Mouse (Mus musculus) large intestine, adult 2 months (tissue): ENCODE measurements around the gene Dst. TPM values are rescaled to one million over a fixed set of nuclear protein-coding genes. Genes with fewer than 3 reads are reported as not detected.
"Not testable (repeated sequence)": the region's sequence is repeated elsewhere in the genome, so short reads cannot be mapped to it uniquely, and the experiment has no call there.

Experiments
- DNase-seq: peaks from one replicate; pipeline ENCODE4 v3.0.0-alpha.2; 2012; ENCODE audit warnings: low read depth, low spot score
- WGBS: fragments of 180-500 bp; shearing (Covaris S2); methylation state at CpG from one replicate; pipeline ENCODE4 v1.1.7; 2018; 5-methylcytosine and 5-hydroxymethylcytosine counted together
- polyA plus RNA-seq: library from polyadenylated mRNA; depleted of rRNA; stranded (reverse); fragments of >200 nt; gene quantifications from 2 replicates; pipeline ENCODE4 v1.2.3, GENCODE M21; 2012

Gene Dst
- polyA plus RNA-seq, 1 experiment: 16.3 TPM

GRCm38 (mm10) chr1:34290321-34290720, 382.3 kb downstream of the Dst start:
- WGBS: 24% methylated on average over 12 of the region's 12 CpGs
- peak; percentile 24 for DNase-seq

GRCm38 (mm10) chr1:34293198-34293597, 385.2 kb downstream of the Dst start:
- 92% methylated on average over 14 of the region's 14 CpGs for WGBS
- DNase-seq: no peak

- no peak for DNase-seq
- 82% methylated on average over 9 of the region's 9 CpGs for WGBS
These were observed 389.6 kb downstream of the Dst start for GRCm38 (mm10) chr1:34297636-34298035.

- WGBS: 51% methylated on average over 18 of the region's 18 CpGs
- DNase-seq: peak; percentile 31
These were observed 390.7 kb downstream of the Dst start for GRCm38 (mm10) chr1:34298631-34299184.

GRCm38 (mm10) chr1:34299507-34299906, 391.5 kb downstream of the Dst start:
- 91% methylated on average over 13 of the region's 13 CpGs for WGBS

GRCm38 (mm10) chr1:34300309-34300980, 392.4 kb downstream of the Dst start:
- no peak for DNase-seq
- WGBS: 87% methylated on average over 13 of the region's 13 CpGs

More at GRCm38 (mm10) chr1:34299507-34299906, 391.5 kb downstream of the Dst start:
- no peak for DNase-seq

GRCm38 (mm10) chr1:34304227-34304626, 396.2 kb downstream of the Dst start:
- DNase-seq: no peak
- 73% methylated on average over 5 of the region's 5 CpGs for WGBS

- no peak for DNase-seq
These were observed 398.7 kb downstream of the Dst start for GRCm38 (mm10) chr1:34306741-34307140.

GRCm38 (mm10) chr1:34307191-34307590, 399.2 kb downstream of the Dst start:
- 93% methylated on average over 15 of the region's 15 CpGs for WGBS
- DNase-seq: no peak

More at GRCm38 (mm10) chr1:34306741-34307140, 398.7 kb downstream of the Dst start:
- 81% methylated on average over 2 of the region's 2 CpGs for WGBS

GRCm38 (mm10) chr1:34308841-34309240, 400.8 kb downstream of the Dst start:
- WGBS: 97% methylated on average over 3 of the region's 3 CpGs
- DNase-seq: not testable (repeated sequence)

- over 99% methylated on average over 12 of the region's 12 CpGs for WGBS
These were observed 401.4 kb downstream of the Dst start for GRCm38 (mm10) chr1:34309396-34309795.

GRCm38 (mm10) chr1:34310532-34311250, 402.7 kb downstream of the Dst start:
- DNase-seq: no peak
- whole genome bisulfite sequencing: 63% methylated on average over 8 of the region's 8 CpGs

More at GRCm38 (mm10) chr1:34309396-34309795, 401.4 kb downstream of the Dst start:
- no peak for DNase-seq

- WGBS: 83% methylated on average over 4 of the region's 4 CpGs
- DNase-seq: no peak
These were observed 404.8 kb downstream of the Dst start for GRCm38 (mm10) chr1:34312806-34313205.

- 20% methylated on average over 5 of the region's 5 CpGs for WGBS
- peak; percentile 78 for DNase-seq
These were observed 407.4 kb downstream of the Dst start for GRCm38 (mm10) chr1:34315381-34315780.

GRCm38 (mm10) chr1:34324255-34324654, 416.2 kb downstream of the Dst start:
- no peak for DNase-seq
- 85% methylated on average over 7 of the region's 7 CpGs for WGBS

GRCm38 (mm10) chr1:34328606-34329005, 420.6 kb downstream of the Dst start:
- WGBS: 78% methylated on average over 6 of the region's 6 CpGs
- DNase-seq: no peak

GRCm38 (mm10) chr1:34331767-34332166, 423.7 kb downstream of the Dst start:
- no peak for DNase-seq
- WGBS: 69% methylated on average over 3 of the region's 3 CpGs
